Mouse (Mus musculus): ENCODE results near the gene Strada. TPM values are rescaled to one million over a fixed set of nuclear protein-coding genes. Genes with fewer than 3 reads are reported as not detected.
A peak's percentile ranks its signal among the peaks of the same experiment; 100 is the strongest.

Gene Strada
- polyA plus RNA-seq, 1 experiment from 2014 or later = 36.1 TPM

GRCm38 (mm10) chr11:106178036-106178782, 23.8 kb downstream of the Strada start:
- Histone ChIP-seq H3K4me1 (no peaks in the 10 kb centered on the region), H3K27me3 (no peaks in the 10 kb centered on the region), H3K4me2 (no peak overlapping the region), H3K27ac (no peak overlapping the region), H3K9ac (no peak overlapping the region), H3K36me3 (replicated peaks) (no peaks in the 10 kb centered on the region; the same call in 1 of the 2 replicates), H3K4me3 (replicated peaks) (no peak overlapping the region), H3K9me3 (no peaks in the 10 kb centered on the region)
- ATAC-seq (ENCODE audit: low FRiP score) = no peak
- WGBS = 87% methylated on average over 5 of the region's 5 CpGs

- no peak for ATAC-seq (ENCODE audit: low FRiP score)
- Histone ChIP-seq H3K36me3 (replicated peaks) (peaks cover 5% of the 10 kb centered on the region; the same call in 1 of the 2 replicates), H3K4me3 (replicated peaks) (no peak overlapping the region), H3K4me1 (no peaks in the 10 kb centered on the region), H3K4me2 (no peak overlapping the region), H3K27me3 (no peaks in the 10 kb centered on the region), H3K9me3 (no peaks in the 10 kb centered on the region), H3K27ac (no peak overlapping the region), H3K9ac (no peak overlapping the region)
- 89% methylated on average over 5 of the region's 5 CpGs for WGBS
These were observed 25.6 kb downstream of the Strada start for GRCm38 (mm10) chr11:106176372-106176771.

DNA sequence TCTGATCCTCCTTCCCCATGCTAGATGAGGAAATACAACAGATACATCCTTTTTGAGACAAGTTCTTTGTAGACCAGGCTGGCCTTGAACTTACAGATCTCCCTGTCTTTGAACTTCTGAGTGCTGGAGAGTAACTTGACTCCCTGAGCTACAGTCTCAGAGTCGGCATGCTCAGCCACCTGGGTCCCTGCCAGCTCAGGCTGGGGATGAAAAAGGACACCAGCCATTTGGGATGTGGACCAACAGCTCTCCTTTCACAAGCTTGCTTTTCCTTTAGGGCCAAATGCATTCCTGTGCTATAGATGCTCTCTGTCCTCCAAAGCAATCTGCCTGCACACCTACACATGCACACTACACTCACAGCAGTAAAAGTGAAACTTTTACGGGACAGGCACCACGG, 26.9 kb downstream of the Strada start:
- 79% methylated on average over 3 of the region's 3 CpGs for WGBS
- no peak for ATAC-seq (ENCODE audit: low FRiP score)

DNA sequence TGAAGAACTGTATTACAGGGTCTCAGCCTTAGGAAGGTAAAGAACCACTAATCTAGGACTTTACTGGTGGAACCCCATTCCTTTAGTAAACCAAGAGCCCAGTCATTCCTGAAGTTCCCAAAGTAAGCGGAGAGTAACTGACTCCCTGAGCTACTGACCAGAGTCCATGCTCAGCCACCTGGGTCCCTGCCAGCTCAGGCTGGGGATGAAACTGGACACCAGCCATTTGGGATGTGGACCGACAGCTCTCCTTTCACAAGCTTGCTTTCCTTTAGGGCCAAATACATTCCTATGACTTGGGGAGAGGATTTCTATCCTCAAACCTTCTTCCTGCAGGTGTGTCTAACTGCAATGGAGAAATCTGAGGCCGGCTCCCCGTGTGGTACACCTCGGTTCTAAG, 27.6 kb downstream of the Strada start:
- no peak overlapping the region for H3K4me2 ChIP-seq
- WGBS = 85% methylated on average over 5 of the region's 5 CpGs
- H3K4me3 ChIP-seq (replicated peaks) = no peak overlapping the region
- no peaks in the 10 kb centered on the region for H3K27me3 ChIP-seq
- H3K9me3 ChIP-seq = no peaks in the 10 kb centered on the region
- no peak overlapping the region for H3K9ac ChIP-seq
- H3K36me3 ChIP-seq (replicated peaks) = peaks cover 17% of the 10 kb centered on the region
- H3K27ac ChIP-seq = no peak overlapping the region
- no peaks in the 10 kb centered on the region for H3K4me1 ChIP-seq
- no peak for ATAC-seq (ENCODE audit: low FRiP score)

More for the DNA sequence above, 26.9 kb downstream of the Strada start:
- Histone ChIP-seq H3K4me3 (replicated peaks) (no peak overlapping the region), H3K9me3 (no peaks in the 10 kb centered on the region), H3K4me2 (no peak overlapping the region), H3K4me1 (no peaks in the 10 kb centered on the region), H3K27me3 (no peaks in the 10 kb centered on the region), H3K27ac (no peak overlapping the region), H3K36me3 (replicated peaks) (peaks cover 14% of the 10 kb centered on the region), H3K9ac (no peak overlapping the region)

GRCm38 (mm10) chr11:106173228-106173627, 28.7 kb downstream of the Strada start:
- H3K36me3 ChIP-seq (replicated peaks) = peaks cover 23% of the 10 kb centered on the region
- no peaks in the 10 kb centered on the region for H3K27me3 ChIP-seq
- ATAC-seq (ENCODE audit: low FRiP score) = no peak
- no peaks in the 10 kb centered on the region for H3K9me3 ChIP-seq
- H3K4me1 ChIP-seq = no peaks in the 10 kb centered on the region
- no peak overlapping the region for H3K4me2 ChIP-seq
- no peak overlapping the region for H3K27ac ChIP-seq
- no peak overlapping the region for H3K4me3 ChIP-seq (replicated peaks)
- WGBS = 93% methylated on average over 2 of the region's 2 CpGs
- H3K9ac ChIP-seq = no peak overlapping the region

GRCm38 (mm10) chr11:106170807-106171206, 31.2 kb downstream of the Strada start:
- no peak overlapping the region for H3K27ac ChIP-seq
- H3K4me1 ChIP-seq = no peaks in the 10 kb centered on the region
- no peaks in the 10 kb centered on the region for H3K27me3 ChIP-seq
- H3K4me2 ChIP-seq = no peak overlapping the region
- no peak overlapping the region for H3K4me3 ChIP-seq (replicated peaks)
- H3K9ac ChIP-seq = no peak overlapping the region
- H3K36me3 ChIP-seq (replicated peaks) = peaks cover 45% of the 10 kb centered on the region
- H3K9me3 ChIP-seq = no peaks in the 10 kb centered on the region
- 75% methylated on average over 7 of the region's 7 CpGs for WGBS
- no peak for ATAC-seq (ENCODE audit: low FRiP score)

GRCm38 (mm10) chr11:106167435-106167834, 34.5 kb downstream of the Strada start:
- peaks cover 73% of the 10 kb centered on the region for H3K36me3 ChIP-seq (replicated peaks)
- no peak for ATAC-seq (ENCODE audit: low FRiP score)
- 90% methylated on average over 5 of the region's 5 CpGs for WGBS
- no peak overlapping the region for H3K4me3 ChIP-seq (replicated peaks)
- no peak overlapping the region for H3K9ac ChIP-seq
- no peaks in the 10 kb centered on the region for H3K27me3 ChIP-seq
- no peaks in the 10 kb centered on the region for H3K4me1 ChIP-seq
- no peaks in the 10 kb centered on the region for H3K9me3 ChIP-seq
- H3K4me2 ChIP-seq = no peak overlapping the region
- no peak overlapping the region for H3K27ac ChIP-seq

DNA sequence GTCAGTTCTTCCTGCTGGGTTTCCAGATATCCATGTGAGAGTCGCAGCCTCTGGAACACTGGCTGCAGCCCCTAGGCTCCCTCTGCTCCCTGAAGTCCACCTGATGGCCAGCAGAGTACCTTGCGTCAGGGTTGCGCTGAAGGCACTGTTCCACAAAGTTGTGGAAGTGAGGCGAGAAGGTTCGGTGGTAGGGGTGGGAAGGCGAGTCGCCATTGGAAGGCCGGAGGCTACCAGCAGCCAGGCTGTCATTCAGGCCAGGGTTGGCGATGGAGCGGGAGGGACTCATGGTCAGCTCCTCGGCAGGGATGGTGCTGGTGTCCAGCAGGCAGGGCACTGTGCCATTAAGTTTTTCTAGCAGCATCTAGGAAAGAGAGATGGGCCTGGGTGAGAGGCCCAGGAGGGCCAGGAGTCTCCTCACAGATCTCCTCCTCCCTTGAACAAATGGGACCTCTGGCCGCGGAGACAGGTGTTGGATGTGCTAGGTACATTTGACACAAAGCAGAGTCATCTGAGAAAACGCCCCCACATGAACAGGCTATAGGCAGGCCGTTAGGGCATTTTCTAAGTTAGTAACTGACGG, 37.3 kb downstream of the Strada start:
- H3K27me3 ChIP-seq = no peaks in the 10 kb centered on the region
- H3K4me1 ChIP-seq = peaks cover 13% of the 10 kb centered on the region
- no peak overlapping the region for H3K9ac ChIP-seq
- 93% methylated on average over 16 of the region's 16 CpGs for WGBS
- H3K27ac ChIP-seq = no peak overlapping the region
- no peak overlapping the region for H3K4me2 ChIP-seq
- H3K36me3 ChIP-seq (replicated peaks) = peaks cover 62% of the 10 kb centered on the region
- no peak overlapping the region for H3K4me3 ChIP-seq (replicated peaks)
- ATAC-seq (ENCODE audit: low FRiP score) = no peak
- H3K9me3 ChIP-seq = no peaks in the 10 kb centered on the region

DNA sequence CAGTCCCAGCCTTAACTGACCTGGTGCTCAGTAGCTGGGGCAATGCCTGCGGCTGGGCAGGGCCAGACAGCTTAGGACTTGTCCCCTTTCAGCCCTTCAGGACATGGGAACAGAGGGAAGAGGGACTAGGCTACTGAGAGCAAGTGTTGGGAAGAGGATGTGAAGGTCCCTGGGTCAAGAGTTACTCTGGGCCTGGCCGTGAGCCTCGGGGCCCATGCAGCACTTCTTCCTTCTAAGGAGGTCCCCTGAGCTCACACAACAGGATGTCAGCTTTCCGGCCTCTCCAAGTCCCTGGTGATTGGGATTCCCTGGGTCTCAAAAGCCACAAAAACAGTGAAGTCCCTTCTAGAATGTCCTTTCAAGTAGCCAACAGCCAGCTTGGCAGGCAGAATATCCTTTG, 38.4 kb downstream of the Strada start:
- H3K9ac ChIP-seq = no peak overlapping the region
- H3K4me2 ChIP-seq = no peak overlapping the region
- no peak for ATAC-seq (ENCODE audit: low FRiP score)
- H3K9me3 ChIP-seq = no peaks in the 10 kb centered on the region
- no peaks in the 10 kb centered on the region for H3K27me3 ChIP-seq
- H3K4me1 ChIP-seq = peaks cover 24% of the 10 kb centered on the region
- peaks cover 57% of the 10 kb centered on the region for H3K36me3 ChIP-seq (replicated peaks)
- H3K27ac ChIP-seq = no peak overlapping the region
- no peak overlapping the region for H3K4me3 ChIP-seq (replicated peaks)
- 89% methylated on average over 4 of the region's 4 CpGs for WGBS

DNA sequence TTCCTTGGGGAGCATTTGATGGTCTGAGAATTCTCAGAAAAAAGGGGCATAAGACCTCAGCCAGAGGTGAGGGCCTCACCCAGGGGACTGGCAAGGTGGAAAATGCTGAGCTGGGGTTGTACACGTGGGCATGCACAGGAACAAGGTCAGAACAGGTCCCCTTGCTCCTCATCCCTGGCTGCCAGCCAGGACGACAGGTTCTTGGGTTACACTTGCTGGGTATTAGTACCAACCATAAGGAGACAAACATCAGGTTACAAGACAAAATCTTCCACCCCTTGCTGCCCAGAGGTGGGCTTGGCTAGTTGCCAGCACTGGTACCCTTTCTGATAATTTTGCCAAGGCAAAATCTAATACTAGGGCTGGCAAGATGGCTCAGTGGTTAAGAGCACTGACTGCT, 39.7 kb downstream of the Strada start:
- Histone ChIP-seq H3K4me1 (peaks cover 34% of the 10 kb centered on the region), H3K4me3 (replicated peaks) (no peak overlapping the region), H3K27ac (no peak overlapping the region), H3K36me3 (replicated peaks) (peaks cover 55% of the 10 kb centered on the region), H3K9me3 (no peaks in the 10 kb centered on the region), H3K27me3 (no peaks in the 10 kb centered on the region), H3K4me2 (no peak overlapping the region), H3K9ac (no peak overlapping the region)
- no peak for ATAC-seq (ENCODE audit: low FRiP score)
- 91% methylated on average over 2 of the region's 2 CpGs for WGBS

GRCm38 (mm10) chr11:106160841-106161721, 40.9 kb downstream of the Strada start, which contains the start of the genes Gm10840 and Limd2:
Gene Gm10840, plus strand, starts transcription at chr11:106160850.
Gene Limd2, minus strand, starts transcription at chr11:106160860.
- WGBS = 30% methylated on average over 22 of the region's 22 CpGs

More at GRCm38 (mm10) chr11:106160841-106161721, 40.9 kb downstream of the Strada start, which contains the start of the genes Gm10840 and Limd2:
- Histone ChIP-seq H3K36me3 (replicated peaks) (peaks cover 57% of the 10 kb centered on the region), H3K4me1 (peaks cover 40% of the 10 kb centered on the region), H3K9ac (peak within 1 kb of the TSS; percentile 98), H3K27ac (peak within 1 kb of the TSS; percentile 97), H3K4me2 (peak within 1 kb of the TSS; percentile 75), H3K4me3 (replicated peaks) (peak within 1 kb of the TSS; percentile 86), H3K9me3 (no peaks in the 10 kb centered on the region), H3K27me3 (no peaks in the 10 kb centered on the region)
- peak; percentile 47 for ATAC-seq (ENCODE audit: low FRiP score)
